Comparison of ENCODE assay signal across 8 mouse cellular contexts in the genomic region with DNA sequence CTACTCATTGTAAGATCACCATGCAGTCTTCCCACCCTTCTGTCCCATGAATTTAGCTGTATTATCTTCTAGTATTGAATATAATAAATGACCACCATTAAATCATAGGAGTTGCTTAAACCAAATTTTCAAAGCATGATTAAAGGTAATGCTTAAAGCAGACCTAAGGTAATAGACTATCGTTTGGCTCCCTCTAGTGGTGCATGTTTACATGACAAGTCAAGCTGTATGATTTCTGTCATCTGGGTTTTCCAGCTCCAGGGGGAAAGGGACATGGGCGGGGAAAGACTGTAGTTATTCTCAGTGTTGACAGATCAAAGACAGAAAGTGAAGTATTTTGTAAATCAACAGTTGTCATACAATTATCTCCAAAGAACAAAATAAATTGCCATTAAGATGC.
DNase-seq lines count a peak whose midpoint lies in the region; ATAC-seq and TF ChIP-seq lines count a peak whose summit lies in the region.

No protein-coding gene starts in this region.

- ATAC-seq in granulocyte monocyte progenitor cell, adult 5-6 weeks (replicated peaks; ENCODE audit: poor library complexity, severe bottlenecking), result peak; percentile 84
- 0 out of 2 replicates have a peak, but pooled peaks have one; percentile 64 for ATAC-seq in limb, embryonic 14.5 days (ENCODE audit: low FRiP score, low read depth)
- ATAC-seq in neural tube, embryonic 11.5 days (ENCODE audit: insufficient read depth, low FRiP score, low TSS enrichment), result peak; percentile 26; the same call in 1 of the 2 replicates

- no peaks in the 10 kb centered on the region for H3K36me3 ChIP-seq in limb, embryonic 14.5 days (ENCODE audit: control insufficient read depth, insufficient read depth, low read length)
- H3K36me3 ChIP-seq in neural tube, embryonic 11.5 days (ENCODE audit: control insufficient read depth, insufficient read depth, low read length), result no peaks in the 10 kb centered on the region

- DNase-seq in A20 (ENCODE audit: low read depth, low spot score), result peak; percentile 46
- peak; percentile 54 for DNase-seq in T-cell, adult 2 months (ENCODE audit: low spot score)
- peak; percentile 26 to 72 for DNase-seq in cerebellum, postnatal 36 days
- peak; percentile 78 for DNase-seq in kidney, adult 9 months
- peak; percentile 88 for DNase-seq in limb, embryonic 14.5 days (ENCODE audit: low spot score)
- peak; percentile 27 for DNase-seq in neural tube, embryonic 11.5 days (ENCODE audit: low spot score)
- peak; percentile 24 to 76 for DNase-seq in thymus, postnatal 10 days (ENCODE audit: low spot score in 2 of 2)

- TF ChIP-seq POLR2A in limb, embryonic 14.5 days (IDR thresholded peaks at IDR 0.05; ENCODE audit: borderline replicate concordance, extremely low read depth, insufficient read depth, insufficient read length), result no peak

- no peak overlapping the region for H3K9ac ChIP-seq in limb, embryonic 14.5 days (ENCODE audit: low read depth, low read length, severe bottlenecking)
- no peak overlapping the region for H3K9ac ChIP-seq in neural tube, embryonic 11.5 days (ENCODE audit: low read length)

- no peaks in the 10 kb centered on the region for H3K27me3 ChIP-seq in limb, embryonic 14.5 days (ENCODE audit: control insufficient read depth, insufficient read depth, low read length)
- H3K27me3 ChIP-seq in neural tube, embryonic 11.5 days (ENCODE audit: control insufficient read depth, insufficient read depth, low read length), result no peaks in the 10 kb centered on the region

- H3K4me3 ChIP-seq in limb, embryonic 14.5 days (replicated peaks; ENCODE audit: low read length), result no peak overlapping the region
- H3K4me3 ChIP-seq in neural tube, embryonic 11.5 days (ENCODE audit: low read depth, low read length), result no peak overlapping the region

- H3K27ac ChIP-seq in limb, embryonic 14.5 days (replicated peaks; ENCODE audit: low read depth, low read length), result no peak overlapping the region
- no peak overlapping the region for H3K27ac ChIP-seq in neural tube, embryonic 11.5 days (ENCODE audit: low read depth, low read length)

- WGBS in limb, embryonic 14.5 days, result 0% methylated on average over 2 of the region's 2 CpGs
- WGBS in neural tube, embryonic 11.5 days, result 10% methylated on average over 2 of the region's 2 CpGs

- H3K4me1 ChIP-seq in limb, embryonic 14.5 days (ENCODE audit: control insufficient read depth, insufficient read depth, low read length), result no peaks in the 10 kb centered on the region
- H3K4me1 ChIP-seq in neural tube, embryonic 11.5 days (ENCODE audit: control insufficient read depth, insufficient read depth, low read length), result 0 out of 2 replicates have a peak, but pooled peaks cover 6% of the 10 kb centered on the region

- H3K4me2 ChIP-seq in limb, embryonic 14.5 days (replicated peaks; ENCODE audit: low read depth, low read length, severe bottlenecking), result no peak overlapping the region
- no peak overlapping the region for H3K4me2 ChIP-seq in neural tube, embryonic 11.5 days (ENCODE audit: low read depth)

- H3K9me3 ChIP-seq in limb, embryonic 14.5 days (ENCODE audit: control insufficient read depth, low read length), result no peaks in the 10 kb centered on the region
- no peaks in the 10 kb centered on the region for H3K9me3 ChIP-seq in neural tube, embryonic 11.5 days (ENCODE audit: control insufficient read depth, low read length)

Comparison
In these comparisons a context has a peak if more than half of its experiments do, and no peak if none do; other contexts are left out.
1. DNase-seq: peak in every context shown above with its lines; median percentile 88 in limb, embryonic 14.5 days; 78 in kidney, adult 9 months; 54 in T-cell, adult 2 months; 50 in thymus, postnatal 10 days; 49 in cerebellum, postnatal 36 days; 46 in A20; 27 in neural tube, embryonic 11.5 days.
2. ATAC-seq: peak in every context shown above with its lines; median percentile 84 in granulocyte monocyte progenitor cell, adult 5-6 weeks; 64 in limb, embryonic 14.5 days; 26 in neural tube, embryonic 11.5 days.